Mouse (Mus musculus) MEL (cell line): ENCODE measurements around the gene Ect2l. TPM values are rescaled to one million over a fixed set of nuclear protein-coding genes. Genes with fewer than 3 reads are reported as not detected.

ENCODE experiments used
- DNase-seq: peaks from one replicate; pipeline ENCODE4 v3.0.0; 2011; ENCODE audit warnings: low read depth, low spot score
- H3K27ac ChIP-seq: 2 replicates; pipeline ENCODE4 v1.5.1; 2012; ENCODE audit warnings: low read depth, mild to moderate bottlenecking, control low read depth, low read length, moderate library complexity; ENCODE audit not compliant: control insufficient read depth
- H3K27me3 ChIP-seq, 2 experiments: fragments of 150-350 bp in 1 of 2; sonication (generic) in 1 of 2; 2 replicates each; pipeline ENCODE4 v1.6.1; 2012; ENCODE audit warnings: low read length in 2 of 2, mild to moderate bottlenecking in 2 of 2, improper control_type of control experiment in 1 of 2, moderate library complexity in 1 of 2; ENCODE audit not compliant: insufficient read depth in 2 of 2, control insufficient read depth in 1 of 2
- H3K36me3 ChIP-seq, 2 experiments: 2 replicates each; pipeline ENCODE4 v1.6.1; 2012 to 2014; ENCODE audit warnings: low read length in 2 of 2, improper control_type of control experiment in 1 of 2, inconsistent platforms in 1 of 2, mild to moderate bottlenecking in 1 of 2; ENCODE audit not compliant: insufficient read depth in 2 of 2, control insufficient read depth in 1 of 2
- H3K4me1 ChIP-seq, 2 experiments: fragments of 150-350 bp in 1 of 2; sonication (generic) in 1 of 2; 2 replicates each; pipeline ENCODE4 v1.6.1; 2012; ENCODE audit warnings: low read length in 2 of 2, improper control_type of control experiment in 1 of 2, mild to moderate bottlenecking in 1 of 2; ENCODE audit not compliant: insufficient read depth in 2 of 2, control insufficient read depth in 1 of 2
- H3K4me3 ChIP-seq, 2 experiments: fragments of 150-350 bp in 1 of 2; sonication (generic) in 1 of 2; 2 replicates each; pipeline ENCODE4 v1.5.1; 2012; ENCODE audit warnings: low read depth in 2 of 2, low read length in 2 of 2, mild to moderate bottlenecking in 2 of 2, moderate library complexity in 2 of 2, control low read depth in 1 of 2, improper control_type of control experiment in 1 of 2; ENCODE audit not compliant: control insufficient read depth in 1 of 2, insufficient read depth in 1 of 2
- H3K79me2 ChIP-seq: 2 replicates; pipeline ENCODE4 v1.6.1; 2012; ENCODE audit warnings: mild to moderate bottlenecking, low read length, moderate library complexity; ENCODE audit not compliant: control insufficient read depth, poor library complexity, insufficient read depth
- H3K9ac ChIP-seq: 2 replicates; pipeline ENCODE4 v1.6.1; 2012; ENCODE audit warnings: low read depth, mild to moderate bottlenecking, control low read depth, low read length, moderate library complexity; ENCODE audit not compliant: control insufficient read depth, poor library complexity, severe bottlenecking
- H3K9me3 ChIP-seq: fragments of 150-350 bp; sonication (generic); replicated peaks from 2 replicates; pipeline ENCODE4 v1.6.1; 2012; ENCODE audit warnings: mild to moderate bottlenecking, low read length, improper control_type of control experiment, moderate library complexity; ENCODE audit not compliant: insufficient read depth
- CHD1 ChIP-seq: IDR thresholded peaks from 2 replicates; pipeline ENCODE4 v1.6.1; 2012; ENCODE audit warnings: low read depth, mild to moderate bottlenecking, inconsistent platforms, low read length, improper control_type of control experiment
- CHD2 ChIP-seq: IDR thresholded peaks from 2 replicates; pipeline ENCODE4 v1.6.1; 2011; ENCODE audit warnings: low read length, improper control_type of control experiment
- CTCF ChIP-seq, 3 experiments: IDR thresholded peaks in 2 of 3; conservative IDR thresholded peaks in 1 of 3; 2 replicates each; pipeline ENCODE4 v1.5.1; 2011 to 2012; ENCODE audit warnings: low read length in 3 of 3, low read depth in 2 of 3, mild to moderate bottlenecking in 2 of 3, improper control_type of control experiment in 1 of 3, inconsistent platforms in 1 of 3, mixed read lengths in 1 of 3, moderate library complexity in 1 of 3; ENCODE audit not compliant: control insufficient read depth in 1 of 3, insufficient read depth in 1 of 3, poor library complexity in 1 of 3, severe bottlenecking in 1 of 3
- E2F4 ChIP-seq: IDR thresholded peaks from 2 replicates; pipeline ENCODE4 v1.6.1; 2011; ENCODE audit warnings: low read depth, low read length, improper control_type of control experiment, borderline replicate concordance
- GABPA ChIP-seq: IDR thresholded peaks from 2 replicates; pipeline ENCODE4 v1.6.1; 2012; ENCODE audit warnings: low read depth, mild to moderate bottlenecking, inconsistent platforms, low read length, improper control_type of control experiment, moderate library complexity
- JUND ChIP-seq: IDR thresholded peaks from 2 replicates; pipeline ENCODE4 v1.6.1; 2011; ENCODE audit warnings: low read depth, mild to moderate bottlenecking, improper control_type of control experiment, low read length
- KAT2A ChIP-seq: conservative IDR thresholded peaks from 2 replicates; pipeline ENCODE4 v1.6.1; 2012; ENCODE audit warnings: low read depth, low read length, improper control_type of control experiment, inconsistent platforms
- MXI1 ChIP-seq: IDR thresholded peaks from 2 replicates; pipeline ENCODE4 v1.6.1; 2011; ENCODE audit warnings: mild to moderate bottlenecking, low read depth, low read length, improper control_type of control experiment
- MYB ChIP-seq: IDR thresholded peaks from 2 replicates; pipeline ENCODE4 v1.6.1; 2011; ENCODE audit warnings: mild to moderate bottlenecking, low read depth, low read length, improper control_type of control experiment
- POLR2A ChIP-seq, 2 experiments: IDR thresholded peaks; 2 replicates each; pipeline ENCODE4 v1.6.1; 2011 to 2012; ENCODE audit warnings: low read length in 2 of 2, mild to moderate bottlenecking in 2 of 2, control low read depth in 1 of 2, improper control_type of control experiment in 1 of 2, low read depth in 1 of 2, moderate library complexity in 1 of 2; ENCODE audit not compliant: control insufficient read depth in 1 of 2, insufficient read depth in 1 of 2, poor library complexity in 1 of 2
- RCOR1 ChIP-seq: IDR thresholded peaks from 2 replicates; pipeline ENCODE4 v1.6.1; 2012; ENCODE audit warnings: low read depth, mild to moderate bottlenecking, inconsistent platforms, low read length, improper control_type of control experiment
- SMC3 ChIP-seq: IDR thresholded peaks from 2 replicates; pipeline ENCODE4 v1.6.1; 2011; ENCODE audit warnings: low read depth, low read length, improper control_type of control experiment
- TBP ChIP-seq: IDR thresholded peaks from 2 replicates; pipeline ENCODE4 v1.8.0; 2011; ENCODE audit warnings: low read depth, low read length, improper control_type of control experiment
- TCF12 ChIP-seq: IDR thresholded peaks from 2 replicates; pipeline ENCODE4 v1.6.1; 2014; ENCODE audit warnings: low read depth, mild to moderate bottlenecking, inconsistent platforms, low read length, improper control_type of control experiment, moderate library complexity
- UBTF ChIP-seq: IDR thresholded peaks from 2 replicates; pipeline ENCODE4 v1.6.1; 2012; ENCODE audit warnings: low read depth, mild to moderate bottlenecking, inconsistent platforms, low read length, improper control_type of control experiment, moderate library complexity, borderline replicate concordance; ENCODE audit not compliant: insufficient read depth
- USF1 ChIP-seq: IDR thresholded peaks from 2 replicates; pipeline ENCODE4 v1.6.1; 2014; ENCODE audit warnings: low read depth, mild to moderate bottlenecking, inconsistent platforms, low read length, improper control_type of control experiment, moderate library complexity
- ZMIZ1 ChIP-seq: IDR thresholded peaks from 2 replicates; pipeline ENCODE4 v1.6.1; 2012; ENCODE audit warnings: low read depth, mild to moderate bottlenecking, inconsistent platforms, low read length, improper control_type of control experiment, moderate library complexity
- ZNF384 ChIP-seq: IDR thresholded peaks from 2 replicates; pipeline ENCODE4 v1.6.1; 2012; ENCODE audit warnings: low read depth, mild to moderate bottlenecking, inconsistent platforms, low read length, improper control_type of control experiment
- polyA plus RNA-seq, 2 experiments: library from polyadenylated mRNA; stranded (reverse) in 1 of 2; unstranded in 1 of 2; fragments of >175 nt in 1 of 2; fragments of >200 nt in 1 of 2; gene quantifications; 2 replicates each; pipeline versions ENCODE4 v1.2.1 to v1.2.4; 2012; ENCODE audit warnings: low replicate concordance in 2 of 2, low read depth in 1 of 2; ENCODE audit not compliant: insufficient read length in 2 of 2, insufficient read depth in 1 of 2, missing spikeins in 1 of 2
- total RNA-seq: library from RNA; depleted of rRNA; stranded (reverse); fragments of 300-350 nt; gene quantifications from 2 replicates; pipeline ENCODE4 v1.2.3, GENCODE M21; 2012

Ect2l gene
- total and polyA plus RNA-seq, 3 experiments: not detected

DNA sequence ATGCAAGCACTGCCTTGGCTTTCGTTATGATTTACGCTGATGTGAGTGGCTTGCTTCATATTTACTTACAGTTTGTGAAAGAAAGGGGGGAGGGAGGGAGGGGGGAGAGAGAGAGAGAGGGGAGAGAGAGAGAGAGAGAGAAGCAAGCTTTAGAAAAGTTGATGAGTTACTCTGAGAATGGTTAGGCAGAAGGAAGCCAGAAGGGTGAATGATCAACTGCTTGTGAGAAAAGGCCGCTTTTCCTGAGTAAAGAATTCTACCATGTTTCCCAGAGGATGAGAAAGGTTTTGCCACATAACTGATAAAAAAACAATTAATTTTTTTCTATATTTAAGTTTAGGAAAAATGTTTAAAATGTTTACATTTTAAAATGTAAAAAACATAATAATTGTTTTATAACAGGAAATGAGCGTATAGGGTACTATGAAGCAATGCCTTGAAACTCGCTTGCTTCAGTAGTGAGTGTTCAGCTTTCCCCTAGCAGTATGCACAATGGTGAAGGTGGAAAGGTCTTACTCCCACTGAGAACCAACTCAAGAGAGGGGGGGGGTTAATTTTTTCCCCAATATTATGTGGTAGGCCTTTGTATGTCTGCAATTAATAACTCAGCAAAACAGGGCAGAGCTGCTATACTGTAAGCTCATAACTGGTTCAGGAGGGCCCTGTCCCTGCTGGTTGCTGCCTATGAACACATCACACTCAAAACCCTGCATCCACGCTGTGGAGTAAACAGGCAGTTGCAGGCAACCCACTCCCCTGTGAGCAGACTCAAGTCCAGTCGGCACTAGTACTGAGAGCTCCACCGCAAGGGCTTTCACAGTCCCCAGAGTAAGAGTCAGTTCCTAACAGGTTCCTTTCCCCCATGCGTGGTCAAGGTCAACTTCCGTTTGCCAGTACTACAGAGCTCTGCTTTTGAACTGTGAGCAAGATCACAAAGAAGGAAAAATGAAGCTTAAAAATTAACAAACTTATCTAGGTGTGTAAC lies 78.7 kb downstream of the Ect2l start:
- TF ChIP-seq ZMIZ1: no peak
- TF ChIP-seq GABPA: no peak
- no peak for TF ChIP-seq SMC3
- TF ChIP-seq CHD2: no peak
- TF ChIP-seq JUND: no peak
- no peak for TF ChIP-seq UBTF
- no peak for TF ChIP-seq USF1
- no peak for TF ChIP-seq ZNF384
- TF ChIP-seq TCF12: no peak
- no peak for DNase-seq
- H3K9ac ChIP-seq: no peak overlapping the region
- no peaks in the 10 kb centered on the region for H3K79me2 ChIP-seq
- H3K36me3 ChIP-seq: no peaks in the 10 kb centered on the region
- no peaks in the 10 kb centered on the region for H3K27me3 ChIP-seq
- no peaks in the 10 kb centered on the region for H3K9me3 ChIP-seq
- H3K27ac ChIP-seq: no peak overlapping the region
- H3K4me3 ChIP-seq: no peak overlapping the region
- no peaks in the 10 kb centered on the region for H3K4me1 ChIP-seq

DNA sequence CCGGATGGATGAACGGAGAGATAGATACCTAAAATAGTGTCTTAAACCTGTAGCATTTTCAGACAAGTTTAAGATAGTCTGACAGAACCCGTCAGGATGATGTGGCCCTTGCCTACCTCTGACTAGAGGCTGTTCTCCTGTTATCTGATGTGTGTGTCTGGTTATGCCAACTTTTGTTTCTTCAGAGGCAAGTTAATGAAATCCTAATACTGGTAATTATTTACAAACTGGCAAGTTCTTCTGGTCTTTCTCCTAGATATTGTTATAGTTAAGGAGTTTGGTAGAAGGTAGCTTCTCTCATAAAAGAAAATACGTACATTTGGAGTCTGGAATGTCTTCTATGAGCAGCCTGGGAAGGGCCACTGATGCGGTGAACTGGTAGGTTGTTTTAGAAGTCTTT lies 80.4 kb downstream of the Ect2l start:
- no peaks in the 10 kb centered on the region for H3K79me2 ChIP-seq
- DNase-seq: no peak
- TF ChIP-seq CTCF (IDR thresholded peaks at IDR 0.05 in 2 of 3, conservative IDR thresholded peaks at IDR 0.05 in 1 of 3; ENCODE audit: control insufficient read depth in 1 of 3, insufficient read depth in 1 of 3, low read depth in 2 of 3, low read length in 3 of 3, poor library complexity in 1 of 3, severe bottlenecking in 1 of 3): no peak
- H3K9me3 ChIP-seq: no peaks in the 10 kb centered on the region
- no peak overlapping the region for H3K27ac ChIP-seq
- no peaks in the 10 kb centered on the region for H3K4me1 ChIP-seq
- no peaks in the 10 kb centered on the region for H3K27me3 ChIP-seq
- H3K4me3 ChIP-seq: no peak overlapping the region
- H3K9ac ChIP-seq: no peak overlapping the region
- H3K36me3 ChIP-seq: no peaks in the 10 kb centered on the region

DNA sequence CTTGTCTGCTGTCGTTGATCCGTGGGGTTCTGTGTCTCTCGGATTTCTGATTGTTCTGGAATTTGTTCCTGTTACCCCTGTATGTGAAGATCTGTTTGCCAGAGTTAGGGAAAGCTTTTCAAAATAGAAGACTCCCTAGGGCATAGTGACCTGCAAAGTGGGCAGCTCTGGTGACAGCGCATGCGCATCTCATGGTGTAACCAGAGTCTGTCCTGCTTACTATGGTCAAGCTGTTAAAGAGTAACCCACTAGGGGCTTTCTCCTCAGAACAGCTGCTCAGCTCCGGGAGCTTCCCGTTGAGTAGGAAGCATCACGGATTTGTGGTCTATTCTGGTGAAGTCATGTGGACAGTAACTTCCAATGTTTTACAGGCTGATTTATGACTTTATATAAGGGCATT lies 92.4 kb downstream of the Ect2l start:
- Histone ChIP-seq H3K27ac (no peak overlapping the region), H3K9ac (no peak overlapping the region), H3K4me3 (no peak overlapping the region), H3K27me3 (no peaks in the 10 kb centered on the region), H3K4me1 (no peaks in the 10 kb centered on the region), H3K79me2 (no peaks in the 10 kb centered on the region), H3K36me3 (peaks cover 0 to 16% of the 10 kb centered on the region in 2 experiments; a peak in 2 of 4 replicates), H3K9me3 (no peaks in the 10 kb centered on the region)
- TF ChIP-seq MYB (no peak), POLR2A (IDR thresholded peaks at IDR 0.05; ENCODE audit: control insufficient read depth in 1 of 2, insufficient read depth in 1 of 2, low read depth in 1 of 2, low read length in 2 of 2, poor library complexity in 1 of 2) (no peak), TBP (no peak), KAT2A (no peak), MXI1 (no peak), RCOR1 (no peak), CHD1 (no peak), E2F4 (no peak)
- no peak for DNase-seq
